Mouse (Mus musculus): ENCODE measurements at regions not wholly inside any gene's neighbourhood (a gene's known extent, or its start where the extent isn't known, plus 50 kb on each side); places are given as distances from the start of the nearest gene placed in this dataset.

- 87% methylated on average over 9 of the region's 9 CpGs for WGBS
- Histone ChIP-seq H3K9ac (ENCODE audit: low read length) (no peak overlapping the region), H3K4me1 (ENCODE audit: control insufficient read depth, insufficient read depth, low read length) (0 out of 2 replicates have a peak, but pooled peaks cover 3% of the 10 kb centered on the region), H3K4me2 (ENCODE audit: low read depth, severe bottlenecking) (no peak overlapping the region), H3K27me3 (ENCODE audit: control insufficient read depth, insufficient read depth, low read length) (no peaks in the 10 kb centered on the region), H3K4me3 (ENCODE audit: low read depth, low read length) (no peak overlapping the region), H3K36me3 (ENCODE audit: control insufficient read depth, insufficient read depth, low read length) (no peaks in the 10 kb centered on the region), H3K9me3 (ENCODE audit: control insufficient read depth, low read length) (no peaks in the 10 kb centered on the region), H3K27ac (replicated peaks; ENCODE audit: low read depth, low read length) (no peak overlapping the region)
- ATAC-seq (ENCODE audit: insufficient number of reproducible peaks, low FRiP score, low TSS enrichment, low read depth) (no peak), DNase-seq (ENCODE audit: low spot score) (no peak)
Measured at GRCm38 (mm10) chr19:37754024-37754423, 56.4 kb downstream of the Cyp26a1 start.

GRCm38 (mm10) chr19:37755372-37755771 is 57.8 kb downstream of the Cyp26a1 start:
- no peaks in the 10 kb centered on the region for H3K27me3 ChIP-seq (ENCODE audit: control insufficient read depth, insufficient read depth, low read length)
- H3K9me3 ChIP-seq (ENCODE audit: control insufficient read depth, low read length) = no peaks in the 10 kb centered on the region
- H3K4me2 ChIP-seq (ENCODE audit: low read depth, severe bottlenecking) = no peak overlapping the region
- no peak for ATAC-seq (ENCODE audit: insufficient number of reproducible peaks, low FRiP score, low TSS enrichment, low read depth)
- 88% methylated on average over 3 of the region's 3 CpGs for WGBS
- no peak overlapping the region for H3K9ac ChIP-seq (ENCODE audit: low read length)
- H3K27ac ChIP-seq (replicated peaks; ENCODE audit: low read depth, low read length) = no peak overlapping the region
- H3K36me3 ChIP-seq (ENCODE audit: control insufficient read depth, insufficient read depth, low read length) = no peaks in the 10 kb centered on the region
- no peak overlapping the region for H3K4me3 ChIP-seq (ENCODE audit: low read depth, low read length)
- no peak for DNase-seq (ENCODE audit: low spot score)
- 0 out of 2 replicates have a peak, but pooled peaks cover 3% of the 10 kb centered on the region for H3K4me1 ChIP-seq (ENCODE audit: control insufficient read depth, insufficient read depth, low read length)

GRCm38 (mm10) chr19:37769376-37769775 is 71.8 kb downstream of the Cyp26a1 start:
- H3K27me3 ChIP-seq (ENCODE audit: control insufficient read depth, insufficient read depth, low read length) = no peaks in the 10 kb centered on the region
- no peak overlapping the region for H3K27ac ChIP-seq (replicated peaks; ENCODE audit: low read depth, low read length)
- H3K36me3 ChIP-seq (ENCODE audit: control insufficient read depth, insufficient read depth, low read length) = no peaks in the 10 kb centered on the region
- H3K9ac ChIP-seq (ENCODE audit: low read length) = no peak overlapping the region
- no peaks in the 10 kb centered on the region for H3K9me3 ChIP-seq (ENCODE audit: control insufficient read depth, low read length)
- H3K4me1 ChIP-seq (ENCODE audit: control insufficient read depth, insufficient read depth, low read length) = no peaks in the 10 kb centered on the region
- 92% methylated on average over 4 of the region's 4 CpGs for WGBS
- no peak overlapping the region for H3K4me3 ChIP-seq (ENCODE audit: low read depth, low read length)
- DNase-seq (ENCODE audit: low spot score) (no peak), ATAC-seq (ENCODE audit: insufficient number of reproducible peaks, low FRiP score, low TSS enrichment, low read depth) (no peak)
- no peak overlapping the region for H3K4me2 ChIP-seq (ENCODE audit: low read depth, severe bottlenecking)

GRCm38 (mm10) chr19:37771956-37772355 is 74.4 kb downstream of the Cyp26a1 start:
- no peak for ATAC-seq (ENCODE audit: insufficient number of reproducible peaks, low FRiP score, low TSS enrichment, low read depth)

GRCm38 (mm10) chr19:37774551-37774950 is 77.0 kb downstream of the Cyp26a1 start:
- Histone ChIP-seq H3K4me1 (ENCODE audit: control insufficient read depth, insufficient read depth, low read length) (no peaks in the 10 kb centered on the region), H3K9ac (ENCODE audit: low read length) (no peak overlapping the region), H3K36me3 (ENCODE audit: control insufficient read depth, insufficient read depth, low read length) (no peaks in the 10 kb centered on the region), H3K4me3 (ENCODE audit: low read depth, low read length) (no peak overlapping the region), H3K4me2 (ENCODE audit: low read depth, severe bottlenecking) (no peak overlapping the region), H3K9me3 (ENCODE audit: control insufficient read depth, low read length) (no peaks in the 10 kb centered on the region), H3K27ac (replicated peaks; ENCODE audit: low read depth, low read length) (no peak overlapping the region), H3K27me3 (ENCODE audit: control insufficient read depth, insufficient read depth, low read length) (no peaks in the 10 kb centered on the region)
- WGBS = 86% methylated on average over 4 of the region's 4 CpGs
- ATAC-seq (ENCODE audit: insufficient number of reproducible peaks, low FRiP score, low TSS enrichment, low read depth) = no peak
- no peak for DNase-seq (ENCODE audit: low spot score)

More at GRCm38 (mm10) chr19:37771956-37772355, 74.4 kb downstream of the Cyp26a1 start:
- WGBS = 87% methylated on average over 6 of the region's 6 CpGs
- DNase-seq (ENCODE audit: low spot score) = no peak
- Histone ChIP-seq H3K4me2 (ENCODE audit: low read depth, severe bottlenecking) (no peak overlapping the region), H3K27me3 (ENCODE audit: control insufficient read depth, insufficient read depth, low read length) (no peaks in the 10 kb centered on the region), H3K4me3 (ENCODE audit: low read depth, low read length) (no peak overlapping the region), H3K36me3 (ENCODE audit: control insufficient read depth, insufficient read depth, low read length) (no peaks in the 10 kb centered on the region), H3K9ac (ENCODE audit: low read length) (no peak overlapping the region), H3K27ac (replicated peaks; ENCODE audit: low read depth, low read length) (no peak overlapping the region), H3K9me3 (ENCODE audit: control insufficient read depth, low read length) (no peaks in the 10 kb centered on the region), H3K4me1 (ENCODE audit: control insufficient read depth, insufficient read depth, low read length) (no peaks in the 10 kb centered on the region)

- no peaks in the 10 kb centered on the region for H3K9me3 ChIP-seq (ENCODE audit: control insufficient read depth, low read length)
- H3K9ac ChIP-seq (ENCODE audit: low read length) = no peak overlapping the region
- no peak overlapping the region for H3K27ac ChIP-seq (replicated peaks; ENCODE audit: low read depth, low read length)
- 86% methylated on average over 1 of the region's 1 CpGs for WGBS
- no peaks in the 10 kb centered on the region for H3K4me1 ChIP-seq (ENCODE audit: control insufficient read depth, insufficient read depth, low read length)
- ATAC-seq (ENCODE audit: insufficient number of reproducible peaks, low FRiP score, low TSS enrichment, low read depth) (no peak), DNase-seq (ENCODE audit: low spot score) (no peak)
- H3K4me2 ChIP-seq (ENCODE audit: low read depth, severe bottlenecking) = no peak overlapping the region
- no peak overlapping the region for H3K4me3 ChIP-seq (ENCODE audit: low read depth, low read length)
- no peaks in the 10 kb centered on the region for H3K36me3 ChIP-seq (ENCODE audit: control insufficient read depth, insufficient read depth, low read length)
- H3K27me3 ChIP-seq (ENCODE audit: control insufficient read depth, insufficient read depth, low read length) = no peaks in the 10 kb centered on the region
Measured at GRCm38 (mm10) chr19:37774966-37775365, 77.4 kb downstream of the Cyp26a1 start.

- no peak for ATAC-seq (ENCODE audit: insufficient number of reproducible peaks, low FRiP score, low TSS enrichment, low read depth)
- Histone ChIP-seq H3K27ac (replicated peaks; ENCODE audit: low read depth, low read length) (no peak overlapping the region), H3K4me3 (ENCODE audit: low read depth, low read length) (no peak overlapping the region), H3K9me3 (ENCODE audit: control insufficient read depth, low read length) (no peaks in the 10 kb centered on the region), H3K36me3 (ENCODE audit: control insufficient read depth, insufficient read depth, low read length) (no peaks in the 10 kb centered on the region), H3K4me2 (ENCODE audit: low read depth, severe bottlenecking) (no peak overlapping the region), H3K4me1 (ENCODE audit: control insufficient read depth, insufficient read depth, low read length) (no peaks in the 10 kb centered on the region), H3K27me3 (ENCODE audit: control insufficient read depth, insufficient read depth, low read length) (no peaks in the 10 kb centered on the region), H3K9ac (ENCODE audit: low read length) (no peak overlapping the region)
- DNase-seq (ENCODE audit: low spot score) = no peak
- WGBS = 85% methylated on average over 6 of the region's 6 CpGs
Measured at GRCm38 (mm10) chr19:37777961-37778360, 80.4 kb downstream of the Cyp26a1 start.

GRCm38 (mm10) chr19:37778568-37778967 is 81.0 kb downstream of the Cyp26a1 start:
- Histone ChIP-seq H3K4me3 (ENCODE audit: low read depth, low read length) (no peak overlapping the region), H3K27ac (replicated peaks; ENCODE audit: low read depth, low read length) (no peak overlapping the region), H3K9ac (ENCODE audit: low read length) (no peak overlapping the region), H3K9me3 (ENCODE audit: control insufficient read depth, low read length) (no peaks in the 10 kb centered on the region), H3K36me3 (ENCODE audit: control insufficient read depth, insufficient read depth, low read length) (no peaks in the 10 kb centered on the region), H3K4me2 (ENCODE audit: low read depth, severe bottlenecking) (no peak overlapping the region), H3K27me3 (ENCODE audit: control insufficient read depth, insufficient read depth, low read length) (no peaks in the 10 kb centered on the region), H3K4me1 (ENCODE audit: control insufficient read depth, insufficient read depth, low read length) (no peaks in the 10 kb centered on the region)
- ATAC-seq (ENCODE audit: insufficient number of reproducible peaks, low FRiP score, low TSS enrichment, low read depth) = no peak
- WGBS = 88% methylated on average over 4 of the region's 4 CpGs
- no peak for DNase-seq (ENCODE audit: low spot score)

GRCm38 (mm10) chr19:37788540-37788939 is 90.9 kb downstream of the Cyp26a1 start:
- WGBS = 92% methylated on average over 3 of the region's 3 CpGs
- no peaks in the 10 kb centered on the region for H3K36me3 ChIP-seq (ENCODE audit: control insufficient read depth, insufficient read depth, low read length)
- no peaks in the 10 kb centered on the region for H3K4me1 ChIP-seq (ENCODE audit: control insufficient read depth, insufficient read depth, low read length)
- no peaks in the 10 kb centered on the region for H3K9me3 ChIP-seq (ENCODE audit: control insufficient read depth, low read length)
- ATAC-seq (ENCODE audit: insufficient number of reproducible peaks, low FRiP score, low TSS enrichment, low read depth) = no peak
- H3K4me3 ChIP-seq (ENCODE audit: low read depth, low read length) = no peak overlapping the region
- no peaks in the 10 kb centered on the region for H3K27me3 ChIP-seq (ENCODE audit: control insufficient read depth, insufficient read depth, low read length)
- no peak overlapping the region for H3K27ac ChIP-seq (replicated peaks; ENCODE audit: low read depth, low read length)
- no peak overlapping the region for H3K4me2 ChIP-seq (ENCODE audit: low read depth, severe bottlenecking)
- H3K9ac ChIP-seq (ENCODE audit: low read length) = no peak overlapping the region
- no peak for DNase-seq (ENCODE audit: low spot score)
